Mouse (Mus musculus) retina, embryonic 14.5 days (tissue): Measurements from ENCODE around the gene Tcaf3.

Source experiments
- DNase-seq: peaks from one replicate; pipeline ENCODE4 v3.0.0-alpha.2; 2015; ENCODE audit warnings: low spot score

Gene Tcaf3

GRCm38 (mm10) chr6:42542036-42543031 lies 55.2 kb downstream of the Tcaf3 start:
- no peak for DNase-seq

GRCm38 (mm10) chr6:42540681-42541080 lies 56.8 kb downstream of the Tcaf3 start:
- DNase-seq = no peak

GRCm38 (mm10) chr6:42539711-42540110 lies 57.8 kb downstream of the Tcaf3 start:
- no peak for DNase-seq
